Mouse (Mus musculus) CH12.LX (cell line): Measurements from ENCODE around the gene Ptprb. TPM values are rescaled to one million over a fixed set of nuclear protein-coding genes. Genes with fewer than 3 reads are reported as not detected.

Experiments
- DNase-seq: peaks from one replicate; pipeline ENCODE4 v3.0.0-alpha.2; 2013; ENCODE audit errors: extremely low read depth
- H3K27ac ChIP-seq: 2 replicates; pipeline ENCODE4 v1.5.1; 2012; ENCODE audit warnings: low read depth, mild to moderate bottlenecking, control low read depth, moderate library complexity; ENCODE audit not compliant: insufficient read depth
- H3K27me3 ChIP-seq: replicated peaks from 2 replicates; pipeline ENCODE3; 2012; ENCODE audit warnings: inconsistent platforms
- H3K36me3 ChIP-seq, 2 experiments: replicated peaks in 1 of 2; 2 replicates each; pipeline versions ENCODE3 to v1.6.1; 2012; ENCODE audit warnings: inconsistent platforms in 1 of 2, low read length in 1 of 2, mild to moderate bottlenecking in 1 of 2, mixed read lengths in 1 of 2, moderate library complexity in 1 of 2; ENCODE audit not compliant: control insufficient read depth in 1 of 2, insufficient read depth in 1 of 2
- H3K4me1 ChIP-seq, 2 experiments: 2 replicates each; pipeline ENCODE4 v1.6.1; 2012; ENCODE audit warnings: inconsistent platforms in 1 of 2, moderate library complexity in 1 of 2; ENCODE audit not compliant: insufficient read depth in 2 of 2, control insufficient read depth in 1 of 2
- H3K4me2 ChIP-seq: 2 replicates; pipeline ENCODE4 v1.6.1; 2012; ENCODE audit warnings: low read depth, mild to moderate bottlenecking, control low read depth; ENCODE audit not compliant: poor library complexity, insufficient read depth, severe bottlenecking
- H3K4me3 ChIP-seq, 3 experiments: fragments of 150-350 bp in 1 of 3; sonication (generic) in 1 of 3; replicated peaks in 1 of 3; 2 replicates each; pipeline versions ENCODE3 to v1.5.1; 2011 to 2012; ENCODE audit warnings: low read depth in 2 of 3, low read length in 2 of 3, mild to moderate bottlenecking in 2 of 3, moderate library complexity in 2 of 3, control low read depth in 1 of 3, improper control_type of control experiment in 1 of 3, inconsistent platforms in 1 of 3, mixed read lengths in 1 of 3; ENCODE audit not compliant: poor library complexity in 1 of 3
- H3K79me2 ChIP-seq: replicated peaks from 2 replicates; pipeline ENCODE4 v1.6.1; 2012; ENCODE audit warnings: mild to moderate bottlenecking, moderate library complexity; ENCODE audit not compliant: control insufficient read depth, poor library complexity, insufficient read depth, severe bottlenecking; ENCODE audit errors: extremely low read depth
- H3K9ac ChIP-seq: 2 replicates; pipeline ENCODE4 v1.6.1; 2012; ENCODE audit warnings: low read depth, mild to moderate bottlenecking, control low read depth, moderate library complexity; ENCODE audit not compliant: insufficient read depth
- H3K9me3 ChIP-seq: replicated peaks from 2 replicates; pipeline ENCODE3; 2012; ENCODE audit warnings: low read length, inconsistent platforms, mixed read lengths
- BHLHE40 ChIP-seq: IDR thresholded peaks from 2 replicates; pipeline ENCODE4 v1.6.1; 2011; ENCODE audit warnings: mild to moderate bottlenecking, low read depth, low read length, improper control_type of control experiment
- CHD1 ChIP-seq: IDR thresholded peaks from 2 replicates; pipeline ENCODE4 v1.6.1; 2012; ENCODE audit warnings: low read depth, low read length, improper control_type of control experiment, inconsistent platforms
- CHD2 ChIP-seq: IDR thresholded peaks from 2 replicates; pipeline ENCODE4 v1.6.1; 2011; ENCODE audit warnings: low read length, improper control_type of control experiment
- CTCF ChIP-seq, 2 experiments: IDR thresholded peaks in 1 of 2; conservative IDR thresholded peaks in 1 of 2; 2 replicates each; pipeline ENCODE4 v1.5.1; 2011 to 2012; ENCODE audit warnings: low read depth in 2 of 2, low read length in 2 of 2, improper control_type of control experiment in 1 of 2, inconsistent platforms in 1 of 2, mild to moderate bottlenecking in 1 of 2, moderate library complexity in 1 of 2
- E2F4 ChIP-seq: IDR thresholded peaks from 2 replicates; pipeline ENCODE4 v1.6.1; 2011; ENCODE audit warnings: low read depth, low read length, improper control_type of control experiment; ENCODE audit not compliant: insufficient replicate concordance
- ELF1 ChIP-seq: IDR thresholded peaks from 2 replicates; pipeline ENCODE4 v1.6.1; 2014; ENCODE audit warnings: low read depth, mild to moderate bottlenecking, inconsistent platforms, low read length, improper control_type of control experiment
- EP300 ChIP-seq: IDR thresholded peaks from 2 replicates; pipeline ENCODE4 v1.6.1; 2011; ENCODE audit warnings: low read length, improper control_type of control experiment
- JUND ChIP-seq: conservative IDR thresholded peaks from 2 replicates; pipeline ENCODE4 v1.6.1; 2011; ENCODE audit warnings: low read depth, low read length, improper control_type of control experiment
- MAZ ChIP-seq: IDR thresholded peaks from 2 replicates; pipeline ENCODE4 v1.6.1; 2012; ENCODE audit warnings: low read depth, mild to moderate bottlenecking, inconsistent platforms, low read length, improper control_type of control experiment, moderate library complexity
- MEF2A ChIP-seq: IDR thresholded peaks from 2 replicates; pipeline ENCODE4 v1.6.1; 2014; ENCODE audit warnings: low read depth, mild to moderate bottlenecking, inconsistent platforms, low read length, improper control_type of control experiment, borderline replicate concordance
- MXI1 ChIP-seq: IDR thresholded peaks from 2 replicates; pipeline ENCODE4 v1.6.1; 2011; ENCODE audit warnings: mild to moderate bottlenecking, low read depth, low read length, improper control_type of control experiment
- NELFE ChIP-seq: IDR thresholded peaks from 2 replicates; pipeline ENCODE4 v1.6.1; 2011; ENCODE audit warnings: low read depth, low read length, improper control_type of control experiment
- NRF1 ChIP-seq: IDR thresholded peaks from 2 replicates; pipeline ENCODE4 v1.6.1; 2014; ENCODE audit warnings: low read depth, mild to moderate bottlenecking, inconsistent platforms, low read length, improper control_type of control experiment, moderate library complexity
- PAX5 ChIP-seq: IDR thresholded peaks from 2 replicates; pipeline ENCODE4 v1.6.1; 2012; ENCODE audit warnings: low read length, inconsistent platforms, mixed read lengths
- POLR2A ChIP-seq: IDR thresholded peaks from 2 replicates; pipeline ENCODE4 v1.6.1; 2011; ENCODE audit warnings: low read depth, mild to moderate bottlenecking, improper control_type of control experiment, low read length
- RAD21 ChIP-seq: IDR thresholded peaks from 2 replicates; pipeline ENCODE4 v1.6.1; 2011; ENCODE audit warnings: low read depth, mild to moderate bottlenecking, low read length, improper control_type of control experiment, moderate library complexity
- RCOR1 ChIP-seq: conservative IDR thresholded peaks from 2 replicates; pipeline ENCODE4 v1.6.1; 2012; ENCODE audit warnings: low read depth, mild to moderate bottlenecking, inconsistent platforms, low read length, improper control_type of control experiment
- SIN3A ChIP-seq: IDR thresholded peaks from 2 replicates; pipeline ENCODE4 v1.6.1; 2012; ENCODE audit warnings: low read length, improper control_type of control experiment, inconsistent platforms
- TBP ChIP-seq: conservative IDR thresholded peaks from 2 replicates; pipeline ENCODE4 v1.6.1; 2011; ENCODE audit warnings: low read depth, low read length, improper control_type of control experiment
- ZC3H11A ChIP-seq: IDR thresholded peaks from 2 replicates; pipeline ENCODE4 v1.6.1; 2012; ENCODE audit warnings: low read depth, mild to moderate bottlenecking, inconsistent platforms, low read length, improper control_type of control experiment
- ZNF384 ChIP-seq: IDR thresholded peaks from 2 replicates; pipeline ENCODE4 v1.6.1; 2012; ENCODE audit warnings: low read depth, low read length, improper control_type of control experiment, inconsistent platforms
- dilution Hi-C: fragments of 300-500 bp; cut with MboI; formaldehyde crosslinking; loops from 2 replicates; pipeline ENCODE4 v1.14.3; 2020; ENCODE audit warnings: low sequenced_read_pairs; ENCODE audit not compliant: extremely low pct_unique_long_range_greater_than_20kb, extremely low pct_ligation_motif_present
- in situ Hi-C: fragments of 300-500 bp; cut with MboI; formaldehyde crosslinking; loops from 3 replicates; pipeline ENCODE4 v1.14.3; 2019; ENCODE audit warnings: low sequenced_read_pairs, low pct_ligation_motif_present, low pct_unique_long_range_greater_than_20kb, mixed read lengths
- polyA plus RNA-seq: library from polyadenylated mRNA; unstranded; fragments of >175 nt; gene quantifications from 2 replicates; pipeline ENCODE4 v1.2.1, GENCODE M21; 2012; ENCODE audit warnings: low read depth; ENCODE audit not compliant: insufficient read length
- total RNA-seq, 2 experiments: library from RNA; depleted of rRNA; stranded (reverse); fragments of 300-350 nt in 1 of 2; fragments of >200 nt in 1 of 2; gene quantifications; 2 replicates each; pipeline ENCODE4 v1.2.3; 2012 to 2014

Gene Ptprb
- total and polyA plus RNA-seq, 3 experiments: not detected

DNA sequence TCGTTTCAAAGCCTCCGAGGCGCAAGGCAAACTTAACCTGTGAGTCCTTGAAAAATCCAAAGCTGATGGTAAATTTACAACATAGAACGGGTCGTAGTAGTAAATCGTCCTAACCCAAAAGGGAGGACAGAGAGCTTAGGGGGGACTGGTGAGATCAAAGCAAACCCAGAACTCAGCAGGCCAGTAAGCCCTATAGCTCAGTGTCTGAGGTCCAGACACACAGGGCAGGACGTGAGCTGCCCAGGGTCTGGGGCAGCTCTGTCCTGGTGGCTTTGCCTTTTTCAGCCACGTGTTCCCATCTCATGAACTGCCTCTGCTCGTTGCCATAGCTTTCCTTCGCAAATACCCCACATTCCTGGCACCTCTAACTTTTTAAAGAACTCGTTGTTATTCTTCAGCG, 122.7 kb downstream of the Ptprb start:
- H3K79me2 ChIP-seq: no peaks in the 10 kb centered on the region
- H3K4me2 ChIP-seq: peak overlapping the region; percentile 6; the same call in 1 of the 2 replicates
- no peak for TF ChIP-seq CTCF (conservative IDR thresholded peaks at IDR 0.05 in 1 of 2, IDR thresholded peaks at IDR 0.05 in 1 of 2; ENCODE audit: low read depth in 2 of 2, low read length in 2 of 2)
- TF ChIP-seq BHLHE40: no peak
- 0 out of 2 replicates have a peak, but pooled peaks have one; percentile 24 for TF ChIP-seq TBP
- H3K4me1 ChIP-seq: peaks cover 0 to 6% of the 10 kb centered on the region in 2 experiments; a peak in 2 of 4 replicates
- no peak overlapping the region for H3K4me3 ChIP-seq
- H3K27me3 ChIP-seq: no peaks in the 10 kb centered on the region
- in situ Hi-C loops (no loop called here), dilution Hi-C loops (no loop called here)
- no peak overlapping the region for H3K9ac ChIP-seq
- no peak for DNase-seq
- H3K36me3 ChIP-seq: no peaks in the 10 kb centered on the region
- H3K9me3 ChIP-seq: no peaks in the 10 kb centered on the region
- H3K27ac ChIP-seq: no peak overlapping the region

DNA sequence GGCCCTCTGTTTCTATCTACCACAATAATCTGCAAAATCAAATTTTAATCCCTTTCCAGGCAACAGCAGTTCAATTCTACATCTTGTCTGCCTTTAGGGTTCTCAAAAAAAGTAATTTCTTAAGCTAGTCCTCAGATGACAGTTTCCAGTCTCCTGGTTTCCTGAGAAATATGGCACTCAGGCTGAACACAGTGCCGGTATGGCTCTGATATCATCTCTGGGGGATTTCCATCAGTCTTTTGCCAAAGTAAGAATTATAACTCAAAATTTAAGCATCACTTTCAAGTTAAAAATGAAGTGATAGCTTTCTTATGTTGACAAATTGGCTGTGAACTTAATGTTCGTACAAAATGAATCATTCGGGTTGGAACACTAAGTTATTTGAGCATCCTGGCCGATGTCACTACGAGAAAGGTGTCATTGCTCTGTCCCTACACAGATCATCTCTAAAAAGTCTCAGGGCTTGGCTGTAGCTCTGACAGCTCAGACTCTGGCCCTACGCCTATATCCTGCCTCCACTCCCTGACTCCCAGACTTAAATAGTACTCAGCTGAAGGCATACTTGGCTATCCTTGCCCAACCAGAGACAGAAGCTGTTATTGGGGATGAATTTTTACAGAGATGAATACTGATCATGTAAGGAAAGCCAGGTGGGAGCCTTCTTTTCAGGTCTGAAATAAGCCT, 127.6 kb downstream of the Ptprb start:
- H3K27ac ChIP-seq: no peak overlapping the region
- in situ Hi-C loops (no loop called here), dilution Hi-C loops (no loop called here)
- H3K36me3 ChIP-seq: no peaks in the 10 kb centered on the region
- H3K9ac ChIP-seq: no peak overlapping the region
- H3K4me2 ChIP-seq: no peak overlapping the region; the same call in 1 of the 2 replicates
- no peaks in the 10 kb centered on the region for H3K9me3 ChIP-seq
- H3K79me2 ChIP-seq: no peaks in the 10 kb centered on the region
- no peaks in the 10 kb centered on the region for H3K4me1 ChIP-seq
- H3K4me3 ChIP-seq: no peak overlapping the region
- no peak for DNase-seq
- no peaks in the 10 kb centered on the region for H3K27me3 ChIP-seq
- no peak for TF ChIP-seq JUND
- no peak for TF ChIP-seq ZC3H11A

DNA sequence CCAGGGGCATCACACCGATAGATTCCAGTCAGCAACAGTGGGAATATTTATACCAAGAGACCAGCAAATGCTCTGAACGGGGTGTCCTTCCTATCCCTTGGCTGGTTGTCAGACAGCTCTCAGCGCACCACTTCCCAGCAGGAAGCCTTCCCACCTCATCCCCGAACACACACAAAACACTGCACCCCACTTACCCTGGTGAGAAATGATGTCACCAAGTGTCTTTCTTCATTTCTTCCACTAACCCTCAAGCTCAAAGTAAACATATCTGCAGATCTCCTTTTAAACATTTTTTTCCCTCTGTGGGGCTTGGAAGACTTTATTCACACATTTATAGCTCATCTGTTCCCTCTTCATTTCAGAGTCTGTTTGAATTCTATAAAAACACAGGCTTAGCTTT, 128.4 kb downstream of the Ptprb start:
- dilution Hi-C loops: no loop called here
- no peak for DNase-seq
- H3K4me2 ChIP-seq: no peak overlapping the region
- no peaks in the 10 kb centered on the region for H3K9me3 ChIP-seq
- H3K27me3 ChIP-seq: no peaks in the 10 kb centered on the region
- in situ Hi-C loops: no loop called here
- no peak overlapping the region for H3K9ac ChIP-seq
- no peak for TF ChIP-seq MXI1
- TF ChIP-seq TBP: no peak
- TF ChIP-seq ELF1: no peak
- TF ChIP-seq NRF1: no peak
- no peak for TF ChIP-seq SIN3A
- TF ChIP-seq ZC3H11A: no peak
- TF ChIP-seq EP300: no peak
- TF ChIP-seq BHLHE40: no peak
- TF ChIP-seq ZNF384: no peak
- TF ChIP-seq MAZ: no peak
- TF ChIP-seq CHD2: no peak
- TF ChIP-seq PAX5: no peak
- no peak for TF ChIP-seq POLR2A
- TF ChIP-seq MEF2A: no peak
- TF ChIP-seq NELFE: no peak
- no peak for TF ChIP-seq RAD21
- TF ChIP-seq RCOR1: no peak
- no peak for TF ChIP-seq CHD1
- no peak for TF ChIP-seq E2F4
- no peaks in the 10 kb centered on the region for H3K36me3 ChIP-seq
- no peaks in the 10 kb centered on the region for H3K79me2 ChIP-seq
- H3K4me1 ChIP-seq: no peaks in the 10 kb centered on the region
- no peak overlapping the region for H3K27ac ChIP-seq
- H3K4me3 ChIP-seq: no peak overlapping the region
